Mouse (Mus musculus) duodenum, adult 2 months (tissue): ENCODE data around the gene Pcyox1. TPM values are rescaled to one million over a fixed set of nuclear protein-coding genes. Genes with fewer than 3 reads are reported as not detected.

ENCODE experiments used
- polyA plus RNA-seq: library from polyadenylated mRNA; depleted of rRNA; stranded (reverse); fragments of >200 nt; gene quantifications from 2 replicates; pipeline ENCODE4 v1.2.3, GENCODE M21; 2012; ENCODE audit warnings: low replicate concordance; rRNA removed

Pcyox1 gene
- polyA plus RNA-seq = 9.1 and 18.0 TPM in 2 replicates

DNA sequence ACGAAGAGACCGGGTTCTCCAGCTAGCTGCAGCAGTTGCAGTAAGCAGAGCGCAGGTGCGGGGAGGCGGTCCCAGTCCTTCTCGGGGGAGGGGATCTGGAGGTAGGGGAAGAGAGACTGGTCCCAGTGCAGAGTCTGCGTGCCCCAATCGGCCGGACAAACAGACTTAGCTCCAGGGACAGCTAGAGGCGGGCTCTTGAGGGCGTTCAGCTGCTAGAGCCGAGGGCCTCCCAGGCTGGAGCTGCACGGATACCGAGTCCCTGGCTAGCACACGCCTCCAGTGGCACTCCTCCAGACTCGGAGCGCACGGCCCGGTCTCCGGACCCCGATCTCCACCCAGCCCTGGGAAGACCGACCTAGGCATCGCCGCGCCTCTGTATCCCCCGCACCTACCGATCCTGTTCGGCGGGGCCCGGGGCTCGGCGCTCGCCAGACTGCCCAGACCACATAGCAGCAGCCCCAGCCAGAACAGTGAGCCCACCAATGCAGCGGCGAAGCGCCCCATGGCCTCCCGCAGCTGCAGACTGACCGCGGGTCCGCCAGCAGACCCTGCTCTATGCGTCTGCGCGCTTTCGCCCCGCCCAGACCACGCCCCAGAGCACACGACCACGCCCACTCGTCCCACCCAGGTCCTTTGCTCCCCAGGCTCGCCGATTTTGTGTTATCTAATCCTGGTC, at the start of gene Pcyox1:
Gene Pcyox1 (minus strand): TSS at position 574 of the 676 bp plus-strand sequence.

DNA sequence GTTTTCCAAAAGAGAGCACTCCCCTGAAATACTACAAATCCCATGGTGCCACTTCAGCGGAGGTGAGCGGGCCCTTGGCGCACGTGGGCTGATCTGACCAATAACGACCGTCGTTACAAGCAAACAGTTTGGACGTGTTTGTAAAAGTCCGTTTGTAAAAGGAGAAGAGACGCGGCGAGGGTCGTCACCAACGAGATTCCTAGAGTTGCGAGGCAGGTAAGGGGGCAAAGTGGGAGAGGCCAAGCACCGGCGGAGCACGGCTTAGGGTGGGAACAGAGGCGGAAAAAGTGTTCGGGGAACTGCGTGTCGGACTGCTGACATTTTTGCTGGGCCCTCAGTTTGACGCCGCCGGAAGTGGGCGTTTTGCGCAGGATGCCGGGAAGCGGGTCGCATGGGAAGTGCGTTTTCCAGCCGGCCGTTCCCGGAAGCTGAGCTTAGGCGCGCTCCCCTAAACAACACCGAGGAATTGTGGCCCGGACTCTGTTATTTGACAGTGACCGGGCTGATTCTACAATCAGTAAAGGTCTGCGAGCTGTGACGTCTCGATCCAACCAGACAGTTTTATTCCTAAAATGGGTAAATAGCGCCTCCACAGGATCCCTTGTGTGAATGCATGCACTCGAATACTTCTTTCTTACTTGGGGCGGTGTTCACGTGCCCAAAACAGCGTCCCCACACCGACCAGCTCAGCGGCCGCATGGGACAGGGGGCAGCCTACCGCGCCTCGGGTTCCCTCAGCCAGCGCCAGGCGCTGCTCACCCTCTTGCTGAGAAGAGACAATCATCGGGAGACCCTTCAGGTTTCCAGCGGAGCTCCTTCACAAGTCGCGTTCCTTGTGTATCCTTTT, 41.5 kb upstream of the Pcyox1 start, which contains the start of gene C87436:
Gene C87436 (plus strand): TSS at position 103 of the 847 bp plus-strand sequence.

DNA sequence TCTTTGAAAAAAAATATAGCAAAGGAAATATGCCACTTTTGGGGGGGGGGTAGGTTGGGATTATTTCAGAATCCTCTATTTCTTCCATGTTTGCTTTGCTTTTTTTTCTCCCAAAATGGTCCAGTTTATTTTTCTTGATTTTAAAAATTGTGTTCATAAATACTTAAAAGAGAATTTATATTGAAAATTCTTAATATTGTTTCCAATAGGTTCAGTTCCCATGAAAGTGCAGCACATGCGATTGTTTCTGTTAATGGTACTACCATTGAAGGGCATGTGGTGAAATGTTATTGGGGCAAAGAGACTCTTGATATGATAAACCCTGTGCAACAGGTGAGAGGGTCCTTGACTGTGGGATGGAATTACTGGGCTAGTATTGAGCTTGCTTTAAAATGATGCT, 29.4 kb upstream of the Pcyox1 start, which contains the start of gene Gm44790:
Gene Gm44790 (plus strand): TSS at position 301 of the 400 bp plus-strand sequence.

DNA sequence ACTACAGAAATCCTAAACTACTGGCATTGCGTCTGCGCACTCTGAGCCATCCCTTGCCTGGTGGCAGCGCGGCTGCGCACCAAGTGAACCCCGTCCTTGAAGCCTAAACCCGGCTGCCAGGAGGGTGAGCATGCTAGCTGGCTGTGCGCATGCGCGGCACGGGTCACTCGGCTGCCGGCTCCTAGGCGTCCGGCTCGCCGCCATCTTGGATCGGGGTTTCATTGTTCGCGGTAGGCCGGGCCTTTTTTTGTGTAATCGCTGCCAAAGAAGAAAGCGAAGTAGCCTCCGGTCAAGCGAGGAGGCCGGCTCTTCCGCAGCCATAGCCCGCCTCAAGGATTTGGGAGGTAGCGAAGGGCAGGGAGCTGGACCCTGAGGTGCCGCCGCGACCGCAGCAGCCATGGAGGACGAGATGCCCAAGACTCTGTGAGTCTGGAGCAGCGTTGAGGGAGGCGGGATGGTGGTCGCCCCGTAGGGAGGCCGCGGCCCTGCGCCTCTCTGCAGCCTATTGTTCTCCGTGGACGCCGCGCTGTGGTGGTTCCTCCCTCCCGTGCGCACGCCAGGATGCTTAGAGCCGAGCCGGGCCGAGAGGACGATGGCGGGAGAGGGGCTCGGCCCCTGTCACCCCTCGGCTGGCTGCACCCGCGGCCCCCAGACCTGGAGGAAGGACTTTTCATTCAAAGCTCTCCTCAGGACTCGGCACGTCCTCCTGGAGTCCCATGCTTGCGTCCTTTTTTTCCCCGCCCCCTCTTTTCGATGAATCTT, 7.3 kb upstream of the Pcyox1 start, which contains the start of gene Tia1:
Gene Tia1 (plus strand): TSS at position 120 of the 762 bp plus-strand sequence.

DNA sequence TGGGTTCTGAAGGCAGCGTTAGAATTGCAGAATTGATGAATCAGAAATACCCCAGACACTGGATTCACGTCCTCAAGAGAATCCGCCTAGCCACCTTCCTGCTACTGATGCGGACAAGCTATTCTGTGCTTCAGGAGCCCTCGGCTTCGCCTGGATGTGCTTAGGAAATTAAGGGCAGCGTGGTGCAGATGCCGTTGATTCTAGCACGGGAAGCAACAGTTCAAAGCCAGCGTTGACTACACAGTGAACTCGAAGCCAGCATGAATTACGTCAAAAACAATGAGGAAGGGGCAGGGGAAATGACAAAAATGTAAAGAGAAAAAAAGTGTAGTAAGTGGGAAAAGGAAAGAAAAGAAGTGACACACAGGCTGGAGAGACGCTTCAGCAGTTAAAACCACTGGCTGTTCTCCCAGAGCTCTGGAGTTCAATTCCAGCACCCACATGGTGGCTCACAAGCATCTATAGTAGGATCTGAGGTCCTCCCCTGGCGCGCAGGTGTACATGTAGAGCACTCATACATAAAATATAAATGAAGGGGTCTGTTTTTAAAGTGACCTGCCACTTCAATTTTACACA, 26.1 kb downstream of the Pcyox1 start, which contains the start of gene Snrpg:
Gene Snrpg (plus strand): TSS at position 541 of the 576 bp plus-strand sequence.

DNA sequence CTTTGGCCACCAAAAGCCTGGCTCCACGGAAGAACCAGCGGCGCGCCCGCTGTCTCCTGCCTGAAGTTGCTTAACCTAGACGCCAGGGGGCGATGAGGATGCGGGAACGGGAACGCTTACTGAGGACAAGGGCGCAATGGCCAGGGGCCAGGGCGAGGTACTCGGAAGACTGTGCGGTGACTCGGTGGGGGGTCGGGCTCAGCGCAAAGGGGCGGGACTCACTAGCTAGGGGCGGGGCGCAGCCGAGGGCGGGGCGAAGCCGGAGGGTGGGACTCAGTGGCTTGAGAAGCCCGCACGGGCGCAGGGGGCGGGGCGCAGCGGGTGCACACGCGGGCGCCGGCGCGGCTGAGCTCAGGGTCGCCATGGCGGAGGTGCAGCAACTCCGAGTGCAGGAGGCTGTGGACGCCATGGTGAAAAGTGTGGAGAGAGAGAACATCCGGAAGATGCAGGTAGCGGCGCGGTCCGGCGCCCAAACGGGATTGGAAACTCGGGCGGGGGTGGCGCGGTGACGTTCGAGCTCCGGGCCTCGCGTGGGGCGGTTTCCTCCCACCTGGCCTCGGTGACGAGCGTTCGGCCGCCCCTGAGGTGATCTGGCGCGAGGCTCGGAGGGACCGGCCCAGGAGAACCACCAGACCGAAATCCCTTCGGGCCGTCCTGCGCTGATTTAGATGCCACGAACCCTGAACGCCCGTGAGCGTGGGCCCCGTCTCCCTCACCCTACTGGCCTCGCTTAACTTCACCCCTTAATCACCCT, 31.4 kb downstream of the Pcyox1 start, which contains the start of gene Fam136a:
Gene Fam136a (plus strand): TSS at position 276 of the 754 bp plus-strand sequence.

Other genes with a start within 250 kb of the Pcyox1 start
- 8.8 and 9.8 TPM in 2 replicates for gene Tgfa, start 201.9 kb downstream of the Pcyox1 start, polyA plus RNA-seq
- 11.2 and 22.5 TPM in 2 replicates for gene Fam136a, start 31.5 kb downstream of the Pcyox1 start, polyA plus RNA-seq
- 14.8 and 19.4 TPM in 2 replicates for gene Snrpg, start 25.9 kb downstream of the Pcyox1 start, polyA plus RNA-seq
- 4.5 and 6.7 TPM in 2 replicates for gene Tia1, start 7.1 kb upstream of the Pcyox1 start, polyA plus RNA-seq
- gene Gm44790, start 29.5 kb upstream of the Pcyox1 start, polyA plus RNA-seq = 2.9 and 3.0 TPM in 2 replicates
- 2.6 and 4.9 TPM in 2 replicates for gene C87436, start 41.2 kb upstream of the Pcyox1 start, polyA plus RNA-seq
- 283 and 294 TPM in 2 replicates for gene Pcbp1, start 129.2 kb upstream of the Pcyox1 start, polyA plus RNA-seq
- 0.08 and 0.15 TPM in 2 replicates for gene Asprv1, start 231.0 kb upstream of the Pcyox1 start, polyA plus RNA-seq